Mouse (Mus musculus): ENCODE measurements around the gene Slc9a8. TPM values are rescaled to one million over a fixed set of nuclear protein-coding genes. Genes with fewer than 3 reads are reported as not detected.

Gene Slc9a8
- polyA plus RNA-seq, 1 experiment from 2014 or later, result 23.9 TPM

GRCm38 (mm10) chr2:167430737-167431417, 9.4 kb downstream of the Slc9a8 start:
- H3K36me3 ChIP-seq (ENCODE audit: control insufficient read depth, insufficient read depth, low read length), result no peaks in the 10 kb centered on the region; the same call in 1 of the 2 replicates
- H3K27ac ChIP-seq (ENCODE audit: low read depth, low read length), result no peak overlapping the region; the same call in 1 of the 2 replicates

GRCm38 (mm10) chr2:167431418-167431776, 9.9 kb downstream of the Slc9a8 start:
- Histone ChIP-seq H3K36me3 (ENCODE audit: control insufficient read depth, insufficient read depth, low read length) (no peaks in the 10 kb centered on the region; the same call in 1 of the 2 replicates), H3K4me3 (ENCODE audit: low read depth, low read length) (no peak overlapping the region), H3K27me3 (ENCODE audit: control insufficient read depth, insufficient read depth, low read length) (no peaks in the 10 kb centered on the region), H3K4me1 (replicated peaks; ENCODE audit: control insufficient read depth, insufficient read depth, low read length) (no peaks in the 10 kb centered on the region), H3K27ac (ENCODE audit: low read depth, low read length) (no peak overlapping the region; the same call in 1 of the 2 replicates), H3K9me3 (ENCODE audit: control insufficient read depth, low read length) (no peaks in the 10 kb centered on the region), H3K4me2 (ENCODE audit: low read depth, low read length, severe bottlenecking) (no peak overlapping the region), H3K9ac (ENCODE audit: low read length) (no peak overlapping the region)
- 79% methylated on average over 7 of the region's 7 CpGs for WGBS
- DNase-seq (ENCODE audit: low spot score) (no peak), ATAC-seq (replicated peaks; ENCODE audit: low FRiP score) (no peak)

More at GRCm38 (mm10) chr2:167430737-167431417, 9.4 kb downstream of the Slc9a8 start:
- no peaks in the 10 kb centered on the region for H3K27me3 ChIP-seq (ENCODE audit: control insufficient read depth, insufficient read depth, low read length)
- no peaks in the 10 kb centered on the region for H3K4me1 ChIP-seq (replicated peaks; ENCODE audit: control insufficient read depth, insufficient read depth, low read length)
- H3K4me3 ChIP-seq (ENCODE audit: low read depth, low read length), result no peak overlapping the region
- no peak for ATAC-seq (replicated peaks; ENCODE audit: low FRiP score)
- DNase-seq (ENCODE audit: low spot score), result no peak
- no peak overlapping the region for H3K9ac ChIP-seq (ENCODE audit: low read length)
- no peak overlapping the region for H3K4me2 ChIP-seq (ENCODE audit: low read depth, low read length, severe bottlenecking)
- WGBS, result 78% methylated on average over 9 of the region's 9 CpGs
- H3K9me3 ChIP-seq (ENCODE audit: control insufficient read depth, low read length), result no peaks in the 10 kb centered on the region

- Histone ChIP-seq H3K4me2 (ENCODE audit: low read depth, low read length, severe bottlenecking) (no peak overlapping the region), H3K9ac (ENCODE audit: low read length) (no peak overlapping the region), H3K4me1 (replicated peaks; ENCODE audit: control insufficient read depth, insufficient read depth, low read length) (no peaks in the 10 kb centered on the region), H3K27me3 (ENCODE audit: control insufficient read depth, insufficient read depth, low read length) (no peaks in the 10 kb centered on the region), H3K9me3 (ENCODE audit: control insufficient read depth, low read length) (no peaks in the 10 kb centered on the region), H3K4me3 (ENCODE audit: low read depth, low read length) (no peak overlapping the region), H3K27ac (ENCODE audit: low read depth, low read length) (no peak overlapping the region), H3K36me3 (ENCODE audit: control insufficient read depth, insufficient read depth, low read length) (no peaks in the 10 kb centered on the region; the same call in 1 of the 2 replicates)
- no peak for DNase-seq (ENCODE audit: low spot score)
- no peak for ATAC-seq (replicated peaks; ENCODE audit: low FRiP score)
- 93% methylated on average over 6 of the region's 6 CpGs for WGBS
Measured at GRCm38 (mm10) chr2:167434570-167434969, 13.1 kb downstream of the Slc9a8 start.

GRCm38 (mm10) chr2:167435631-167436030, 14.1 kb downstream of the Slc9a8 start:
- Histone ChIP-seq H3K4me2 (ENCODE audit: low read depth, low read length, severe bottlenecking) (no peak overlapping the region), H3K4me1 (replicated peaks; ENCODE audit: control insufficient read depth, insufficient read depth, low read length) (no peaks in the 10 kb centered on the region), H3K27me3 (ENCODE audit: control insufficient read depth, insufficient read depth, low read length) (no peaks in the 10 kb centered on the region), H3K4me3 (ENCODE audit: low read depth, low read length) (no peak overlapping the region), H3K9ac (ENCODE audit: low read length) (no peak overlapping the region), H3K36me3 (ENCODE audit: control insufficient read depth, insufficient read depth, low read length) (no peaks in the 10 kb centered on the region; the same call in 1 of the 2 replicates), H3K27ac (ENCODE audit: low read depth, low read length) (no peak overlapping the region), H3K9me3 (ENCODE audit: control insufficient read depth, low read length) (no peaks in the 10 kb centered on the region)
- WGBS, result 96% methylated on average over 2 of the region's 2 CpGs
- ATAC-seq (replicated peaks; ENCODE audit: low FRiP score), result no peak
- no peak for DNase-seq (ENCODE audit: low spot score)

GRCm38 (mm10) chr2:167436371-167436770, 14.9 kb downstream of the Slc9a8 start:
- H3K27me3 ChIP-seq (ENCODE audit: control insufficient read depth, insufficient read depth, low read length), result no peaks in the 10 kb centered on the region
- H3K4me3 ChIP-seq (ENCODE audit: low read depth, low read length), result no peak overlapping the region
- no peak overlapping the region for H3K4me2 ChIP-seq (ENCODE audit: low read depth, low read length, severe bottlenecking)
- no peaks in the 10 kb centered on the region for H3K4me1 ChIP-seq (replicated peaks; ENCODE audit: control insufficient read depth, insufficient read depth, low read length)
- WGBS, result 92% methylated on average over 5 of the region's 5 CpGs
- no peaks in the 10 kb centered on the region; the same call in 1 of the 2 replicates for H3K36me3 ChIP-seq (ENCODE audit: control insufficient read depth, insufficient read depth, low read length)
- DNase-seq (ENCODE audit: low spot score) (no peak), ATAC-seq (replicated peaks; ENCODE audit: low FRiP score) (no peak)
- no peak overlapping the region for H3K9ac ChIP-seq (ENCODE audit: low read length)
- H3K27ac ChIP-seq (ENCODE audit: low read depth, low read length), result no peak overlapping the region
- H3K9me3 ChIP-seq (ENCODE audit: control insufficient read depth, low read length), result no peaks in the 10 kb centered on the region

- 94% methylated on average over 3 of the region's 3 CpGs for WGBS
- Histone ChIP-seq H3K36me3 (ENCODE audit: control insufficient read depth, insufficient read depth, low read length) (no peaks in the 10 kb centered on the region; the same call in 1 of the 2 replicates), H3K27me3 (ENCODE audit: control insufficient read depth, insufficient read depth, low read length) (no peaks in the 10 kb centered on the region), H3K27ac (ENCODE audit: low read depth, low read length) (no peak overlapping the region), H3K4me2 (ENCODE audit: low read depth, low read length, severe bottlenecking) (no peak overlapping the region), H3K9ac (ENCODE audit: low read length) (no peak overlapping the region), H3K4me1 (replicated peaks; ENCODE audit: control insufficient read depth, insufficient read depth, low read length) (no peaks in the 10 kb centered on the region), H3K4me3 (ENCODE audit: low read depth, low read length) (no peak overlapping the region), H3K9me3 (ENCODE audit: control insufficient read depth, low read length) (no peaks in the 10 kb centered on the region)
- no peak for DNase-seq (ENCODE audit: low spot score)
- no peak for ATAC-seq (replicated peaks; ENCODE audit: low FRiP score)
Measured at GRCm38 (mm10) chr2:167439422-167439821, 17.9 kb downstream of the Slc9a8 start.

- DNase-seq (ENCODE audit: low spot score) (no peak), ATAC-seq (replicated peaks; ENCODE audit: low FRiP score) (no peak)
- no peaks in the 10 kb centered on the region for H3K27me3 ChIP-seq (ENCODE audit: control insufficient read depth, insufficient read depth, low read length)
- H3K9me3 ChIP-seq (ENCODE audit: control insufficient read depth, low read length), result no peaks in the 10 kb centered on the region
- no peak overlapping the region for H3K4me2 ChIP-seq (ENCODE audit: low read depth, low read length, severe bottlenecking)
- H3K4me1 ChIP-seq (replicated peaks; ENCODE audit: control insufficient read depth, insufficient read depth, low read length), result no peaks in the 10 kb centered on the region
- H3K36me3 ChIP-seq (ENCODE audit: control insufficient read depth, insufficient read depth, low read length), result no peaks in the 10 kb centered on the region; the same call in 1 of the 2 replicates
- H3K27ac ChIP-seq (ENCODE audit: low read depth, low read length), result no peak overlapping the region
- H3K4me3 ChIP-seq (ENCODE audit: low read depth, low read length), result no peak overlapping the region
- H3K9ac ChIP-seq (ENCODE audit: low read length), result no peak overlapping the region
- WGBS, result 97% methylated on average over 4 of the region's 4 CpGs
Measured at GRCm38 (mm10) chr2:167443411-167444193, 22.1 kb downstream of the Slc9a8 start.

GRCm38 (mm10) chr2:167445911-167446780, 24.6 kb downstream of the Slc9a8 start:
- no peak for ATAC-seq (replicated peaks; ENCODE audit: low FRiP score)
- Histone ChIP-seq H3K4me3 (ENCODE audit: low read depth, low read length) (no peak overlapping the region), H3K27ac (ENCODE audit: low read depth, low read length) (no peak overlapping the region), H3K4me1 (replicated peaks; ENCODE audit: control insufficient read depth, insufficient read depth, low read length) (no peaks in the 10 kb centered on the region), H3K4me2 (ENCODE audit: low read depth, low read length, severe bottlenecking) (no peak overlapping the region), H3K27me3 (ENCODE audit: control insufficient read depth, insufficient read depth, low read length) (no peaks in the 10 kb centered on the region), H3K9ac (ENCODE audit: low read length) (no peak overlapping the region), H3K36me3 (ENCODE audit: control insufficient read depth, insufficient read depth, low read length) (no peaks in the 10 kb centered on the region; the same call in 1 of the 2 replicates), H3K9me3 (ENCODE audit: control insufficient read depth, low read length) (no peaks in the 10 kb centered on the region)
- WGBS, result 92% methylated on average over 20 of the region's 20 CpGs
- DNase-seq (ENCODE audit: low spot score), result no peak
